Mouse (Mus musculus) kidney, postnatal 0 days (tissue): Measurements from ENCODE around the gene C1ra. TPM values are rescaled to one million over a fixed set of nuclear protein-coding genes. Genes with fewer than 3 reads are reported as not detected.

Experiments
- ATAC-seq: fragments of 200-750 bp; cut with Nextera tagmentation; replicated peaks from 2 replicates; pipeline ENCODE4 v1.8.0; 2017; ENCODE audit warnings: low read depth, moderate number of reproducible peaks, moderate TSS enrichment, moderate library complexity; ENCODE audit not compliant: low FRiP score
- DNase-seq: peaks from one replicate; pipeline ENCODE4 v3.0.0-alpha.2; 2016; ENCODE audit warnings: low spot score
- H3K27ac ChIP-seq: fragments of 300-500 bp; sonication (generic); 2 replicates; pipeline ENCODE4 v1.5.1; 2014; ENCODE audit warnings: mild to moderate bottlenecking
- H3K27me3 ChIP-seq: fragments of 300-500 bp; sonication (generic); 2 replicates; pipeline ENCODE4 v1.6.1; 2014; ENCODE audit warnings: low read length, mixed read lengths; ENCODE audit not compliant: insufficient read depth
- H3K36me3 ChIP-seq: fragments of 300-500 bp; sonication (generic); 2 replicates; pipeline ENCODE4 v1.6.1; 2014; ENCODE audit warnings: low read length, mixed read lengths; ENCODE audit not compliant: insufficient read depth
- H3K4me1 ChIP-seq: fragments of 300-500 bp; sonication (generic); replicated peaks from 2 replicates; pipeline ENCODE4 v1.6.1; 2014; ENCODE audit warnings: antibody characterized with exemption, low read length, mixed read lengths; ENCODE audit not compliant: insufficient read depth
- H3K4me2 ChIP-seq: fragments of 300-500 bp; sonication (generic); 2 replicates; pipeline ENCODE4 v1.6.1; 2014; ENCODE audit warnings: mild to moderate bottlenecking, low read length, moderate library complexity, mixed read lengths
- H3K4me3 ChIP-seq: fragments of 300-500 bp; sonication (generic); replicated peaks from 2 replicates; pipeline ENCODE4 v1.5.1; 2014; ENCODE audit warnings: low read depth, low read length
- H3K9ac ChIP-seq: fragments of 300-500 bp; sonication (generic); 2 replicates; pipeline ENCODE4 v1.6.1; 2014; ENCODE audit warnings: low read depth, low read length
- H3K9me3 ChIP-seq: fragments of 300-500 bp; sonication (generic); replicated peaks from 2 replicates; pipeline ENCODE4 v1.6.1; 2016; ENCODE audit warnings: low read length, inconsistent platforms, mixed read lengths
- CTCF ChIP-seq: IDR thresholded peaks from 2 replicates; pipeline ENCODE4 v1.5.1; 2016; ENCODE audit warnings: antibody characterized with exemption, low read depth, mild to moderate bottlenecking, moderate library complexity
- WGBS: fragments of 180-500 bp; shearing (Covaris S2); extraction: QIAGEN DNeasy Blood & Tissue Kit; methylation state at CpG from one replicate; pipeline ENCODE4 v1.1.7; 2014; 5-methylcytosine and 5-hydroxymethylcytosine counted together
- polyA plus RNA-seq: library from polyadenylated mRNA; unstranded; fragments of >200 nt; fragmentation: Nextera tagmentation; extraction: Ambion mirVana; gene quantifications from 2 replicates; pipeline ENCODE4 v1.2.1, GENCODE M21; 2015

C1ra gene
- polyA plus RNA-seq, 1 experiment from 2014 or later, result 20.5 TPM

- H3K27ac ChIP-seq, result no peak overlapping the region
- TF ChIP-seq CTCF, result no peak
- peak; percentile 44; the same call in 1 of the 2 replicates for ATAC-seq
- no peaks in the 10 kb centered on the region for H3K9me3 ChIP-seq
- H3K36me3 ChIP-seq, result no peaks in the 10 kb centered on the region
- H3K27me3 ChIP-seq, result no peaks in the 10 kb centered on the region
- peak; percentile 48 for DNase-seq
- no peak overlapping the region for H3K9ac ChIP-seq
- 48% methylated on average over 7 of the region's 7 CpGs for WGBS
- H3K4me2 ChIP-seq, result 0 out of 2 replicates have a peak overlapping the region, but pooled peaks have one; percentile 30
- 0 out of 2 replicates have a peak, but pooled peaks cover 6% of the 10 kb centered on the region for H3K4me1 ChIP-seq
- H3K4me3 ChIP-seq, result no peak overlapping the region
Observed at GRCm38 (mm10) chr6:124484851-124485250, 27.4 kb upstream of the C1ra start.

DNA sequence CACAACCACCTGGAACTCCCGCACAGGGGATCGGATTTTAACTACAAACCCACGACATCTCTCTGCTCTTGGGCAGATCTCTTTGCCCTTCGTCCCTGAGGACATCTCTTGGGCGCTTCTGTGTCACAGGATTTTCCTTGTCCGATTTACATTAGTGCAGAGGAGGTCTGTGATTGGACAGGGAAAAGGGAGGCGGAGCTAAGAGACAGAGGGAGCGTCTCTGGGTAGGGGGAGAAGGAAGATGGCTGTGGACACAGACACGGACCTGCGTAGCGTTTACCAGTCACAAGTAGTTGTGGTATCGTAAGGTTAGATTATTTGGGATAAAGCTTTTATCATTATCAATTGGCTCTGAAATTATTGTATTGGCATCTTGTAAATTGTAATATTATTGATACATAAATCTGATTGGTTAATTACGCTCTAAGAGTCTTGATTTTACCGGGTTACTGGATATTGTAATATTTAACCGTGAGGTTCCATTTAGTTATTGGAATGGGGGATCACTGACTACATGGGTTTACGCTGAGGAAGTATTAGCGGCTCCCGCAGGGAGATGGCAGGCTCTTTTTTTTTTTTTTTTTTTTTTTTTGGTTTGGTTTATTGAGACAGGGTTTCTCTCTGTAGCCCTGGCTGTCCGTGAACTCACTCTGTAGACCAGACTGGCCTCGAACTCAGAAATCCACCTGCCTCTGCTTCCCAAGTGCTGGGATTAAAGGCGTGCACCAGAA, 26.6 kb upstream of the C1ra start:
- ATAC-seq (peak; percentile 80), DNase-seq (peak; percentile 59)
- H3K4me2 ChIP-seq, result peak overlapping the region; percentile 30; the same call in 1 of the 2 replicates
- no peak for TF ChIP-seq CTCF
- WGBS, result 36% methylated on average over 21 of the region's 21 CpGs
- H3K36me3 ChIP-seq, result no peaks in the 10 kb centered on the region
- no peak overlapping the region for H3K9ac ChIP-seq
- no peaks in the 10 kb centered on the region for H3K27me3 ChIP-seq
- no peaks in the 10 kb centered on the region for H3K9me3 ChIP-seq
- H3K4me1 ChIP-seq, result 0 out of 2 replicates have a peak, but pooled peaks cover 6% of the 10 kb centered on the region
- H3K27ac ChIP-seq, result no peak overlapping the region
- H3K4me3 ChIP-seq, result no peak overlapping the region

DNA sequence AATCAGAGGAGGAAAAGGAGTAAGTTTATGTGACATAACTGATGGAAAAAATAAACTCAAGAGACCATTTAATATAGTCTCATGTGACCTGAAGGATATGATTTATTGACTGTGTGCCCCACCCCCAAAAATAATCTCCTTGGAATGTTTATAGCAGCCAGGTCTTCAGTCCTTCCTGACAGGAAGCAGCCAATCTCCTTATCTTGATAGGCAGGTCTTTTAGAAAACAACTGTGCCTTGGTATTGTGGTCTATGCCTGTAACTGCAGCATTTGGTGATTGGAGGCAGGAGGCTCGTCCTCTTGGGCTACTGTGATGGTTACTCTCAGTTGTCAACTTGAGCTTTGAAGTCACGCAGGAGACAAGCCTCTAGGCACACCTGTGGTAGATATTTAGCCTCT, 24.7 kb upstream of the C1ra start:
- no peak for TF ChIP-seq CTCF
- Histone ChIP-seq H3K27ac (no peak overlapping the region), H3K4me3 (no peak overlapping the region), H3K4me2 (no peak overlapping the region), H3K4me1 (0 out of 2 replicates have a peak, but pooled peaks cover 6% of the 10 kb centered on the region), H3K9ac (no peak overlapping the region), H3K36me3 (no peaks in the 10 kb centered on the region), H3K9me3 (no peaks in the 10 kb centered on the region), H3K27me3 (no peaks in the 10 kb centered on the region)
- WGBS, result 47% methylated on average over 2 of the region's 2 CpGs
- no peak for DNase-seq
- ATAC-seq, result no peak

DNA sequence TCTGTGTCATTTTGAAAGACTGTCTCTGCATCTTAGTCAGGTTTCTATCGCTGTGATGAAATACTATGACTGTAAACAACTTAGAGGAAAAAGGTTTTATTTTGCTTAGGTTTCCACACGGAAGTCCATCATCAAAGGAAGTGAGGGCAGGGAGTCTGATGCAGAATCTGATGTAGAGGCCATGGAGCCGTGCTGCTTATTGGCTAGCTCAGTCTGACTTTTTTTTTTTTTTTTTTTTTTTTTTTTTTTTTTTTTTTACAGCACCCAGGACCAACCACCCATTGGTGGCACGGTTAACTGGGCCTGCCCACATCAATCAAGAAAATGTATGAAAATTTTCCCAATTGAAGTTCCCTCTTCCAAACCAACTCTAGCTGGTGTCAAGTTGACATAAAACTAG, 23.3 kb upstream of the C1ra start:
- no peaks in the 10 kb centered on the region for H3K27me3 ChIP-seq
- ATAC-seq (no peak), DNase-seq (no peak)
- no peak overlapping the region for H3K27ac ChIP-seq
- H3K9ac ChIP-seq, result no peak overlapping the region
- WGBS, result 79% methylated on average over 4 of the region's 4 CpGs
- no peaks in the 10 kb centered on the region for H3K36me3 ChIP-seq
- H3K4me2 ChIP-seq, result no peak overlapping the region
- no peaks in the 10 kb centered on the region for H3K9me3 ChIP-seq
- H3K4me1 ChIP-seq, result 0 out of 2 replicates have a peak, but pooled peaks cover 13% of the 10 kb centered on the region
- no peak overlapping the region for H3K4me3 ChIP-seq
- no peak for TF ChIP-seq CTCF

DNA sequence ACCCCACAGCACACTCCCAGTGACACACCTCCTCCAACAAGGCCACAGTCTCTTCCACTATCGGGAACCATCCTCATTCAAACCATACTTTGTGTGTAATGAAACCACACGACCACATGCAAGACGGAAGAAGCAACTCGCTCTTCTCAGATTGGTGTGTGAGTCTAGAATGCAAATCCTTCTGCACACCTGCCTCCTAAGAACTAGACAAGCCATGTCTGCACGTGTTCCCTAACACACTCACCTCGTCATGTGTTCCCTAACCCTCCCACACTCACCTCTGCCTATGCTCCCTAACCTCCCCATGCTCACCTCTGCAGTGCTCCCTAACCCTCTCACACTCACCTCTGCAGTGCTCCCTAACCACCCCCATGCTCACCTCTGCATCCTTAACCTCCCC, 20.8 kb upstream of the C1ra start:
- TF ChIP-seq CTCF, result no peak
- Histone ChIP-seq H3K4me1 (0 out of 2 replicates have a peak, but pooled peaks cover 9% of the 10 kb centered on the region), H3K4me2 (no peak overlapping the region), H3K27ac (no peak overlapping the region), H3K4me3 (no peak overlapping the region), H3K9ac (no peak overlapping the region), H3K36me3 (no peaks in the 10 kb centered on the region), H3K27me3 (no peaks in the 10 kb centered on the region), H3K9me3 (no peaks in the 10 kb centered on the region)
- 75% methylated on average over 6 of the region's 6 CpGs for WGBS
- no peak for ATAC-seq
- DNase-seq, result no peak

DNA sequence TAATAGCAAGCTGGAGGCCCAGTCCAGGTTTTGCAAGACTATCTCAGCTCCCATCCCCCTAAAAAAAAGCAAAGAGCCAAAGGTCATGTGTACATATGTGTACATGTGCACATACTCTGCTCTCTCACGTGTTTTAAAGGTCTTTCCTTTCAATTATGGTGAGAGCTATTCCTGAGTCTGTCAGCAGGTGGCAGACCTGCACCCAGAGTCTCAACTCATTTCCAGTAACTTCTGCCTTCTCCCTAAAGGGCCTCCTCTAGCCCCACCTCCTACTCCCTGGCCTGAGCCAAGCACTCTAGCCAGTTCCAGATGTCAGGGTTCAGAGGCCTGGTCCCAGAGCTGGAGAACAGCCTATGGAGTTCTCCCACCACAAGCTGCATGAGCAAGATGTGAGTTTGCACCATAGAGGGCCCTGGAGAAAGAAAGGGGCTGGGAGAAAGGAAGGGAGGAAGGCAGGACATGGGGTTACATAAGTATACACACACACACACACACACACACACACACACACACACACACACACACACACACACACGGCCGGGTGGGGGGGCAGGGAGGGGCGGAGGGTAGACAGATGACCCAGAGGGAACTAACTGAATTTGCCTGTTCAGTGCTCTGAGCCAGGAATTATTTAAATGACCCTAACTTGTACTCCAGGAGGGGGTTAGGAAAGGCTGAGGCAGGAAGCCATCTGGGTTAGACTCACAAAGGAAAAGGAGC, 19.2 kb upstream of the C1ra start, which contains the start of gene C1rl:
Gene C1rl, plus strand, starts transcription at position 272 of the 720 bp plus-strand sequence.
- Histone ChIP-seq H3K36me3 (no peaks in the 10 kb centered on the region), H3K9me3 (no peaks in the 10 kb centered on the region), H3K27me3 (no peaks in the 10 kb centered on the region), H3K27ac (peak within 1 kb of the TSS; percentile 47), H3K9ac (no peak within 1 kb of the TSS), H3K4me1 (0 out of 2 replicates have a peak, but pooled peaks cover 9% of the 10 kb centered on the region), H3K4me2 (no peak within 1 kb of the TSS), H3K4me3 (no peak within 1 kb of the TSS)
- 39% methylated on average over 4 of the region's 4 CpGs for WGBS
- peak; percentile 81 for TF ChIP-seq CTCF
- ATAC-seq (peak; percentile 96), DNase-seq (peak; percentile 95)
